Comparison of ENCODE assay signal across 28 mouse cellular contexts in genomic region chr9:67205175-67205574, GRCm38 (mm10).
DNase-seq lines count a peak whose midpoint lies in the region; ATAC-seq and TF ChIP-seq lines count a peak whose summit lies in the region.
"Had no signal": no experiment of that assay in that cellular context is flagged by ENCODE, and none has a peak within 500 bp of the region (broad histone marks: within the 10 kb centered on the region; RNA-seq: fewer than 3 reads in every experiment).

No protein-coding gene starts in this region.

- WGBS in heart, embryonic 10.5 days = 49% methylated on average over 4 of the region's 4 CpGs
- WGBS in heart, adult 2 months = 67% methylated on average over 4 of the region's 4 CpGs
- WGBS in forebrain, embryonic 11.5 days = 76% methylated on average over 4 of the region's 4 CpGs

- DNase-seq in heart, embryonic 10.5 days (ENCODE audit: low spot score) = no peak
- DNase-seq in heart, adult 2 months = no peak
- peak; percentile 25 for DNase-seq in urinary bladder, postnatal 25 days (ENCODE audit: low spot score)
- DNase-seq in urinary bladder, adult 18-20 months (ENCODE audit: low spot score in 2 of 2) = no peak
- DNase-seq in R1 (ENCODE audit: low read depth, low spot score) = peak; percentile 39
- no peak for DNase-seq in forebrain, embryonic 11.5 days (ENCODE audit: low spot score)
- DNase-seq: adrenal gland, adult 2 months; cerebellum, adult 2 months; cerebellum, postnatal 25 days; gastrocnemius, adult 2 months; gastrocnemius, postnatal 36 days; heart, postnatal 14 days; kidney, adult 9 months; kidney, postnatal 14 days; layer of hippocampus, adult 9-11 months; lung, adult 2 months; lung, postnatal 4 days had no signal

- H3K79me2 ChIP-seq in heart, adult 2 months (replicated peaks; ENCODE audit: control insufficient read depth, insufficient read depth, low read length) = no peaks in the 10 kb centered on the region

- no peak overlapping the region for H3K9ac ChIP-seq in heart, adult 2 months (ENCODE audit: low read depth, low read length)
- no peak overlapping the region for H3K9ac ChIP-seq in forebrain, embryonic 11.5 days (ENCODE audit: low read length)
- H3K9ac ChIP-seq: limb, embryonic 15.5 days; liver, embryonic 14.5 days; midbrain, embryonic 13.5 days; neural tube, embryonic 13.5 days had no signal

- intact Hi-C loops in heart, adult 2 months (cut with DNase I) = no loop called here

- no peak for TF ChIP-seq CTCF in heart, adult 2 months (IDR thresholded peaks at IDR 0.05)

- H3K4me3 ChIP-seq in heart, embryonic 10.5 days = no peak overlapping the region
- no peak overlapping the region for H3K4me3 ChIP-seq in heart, adult 2 months
- H3K4me3 ChIP-seq in forebrain, embryonic 11.5 days (ENCODE audit: low read depth, low read length) = no peak overlapping the region
- H3K4me3 ChIP-seq: gastrocnemius, adult 2 months; limb, embryonic 10.5 days; limb, embryonic 15.5 days; midbrain, embryonic 13.5 days; neural tube, embryonic 13.5 days had no signal

- TF ChIP-seq EP300 in heart, adult 2 months (IDR thresholded peaks at IDR 0.05; ENCODE audit: insufficient read depth, low read depth, low read length) = no peak

- H3K36me3 ChIP-seq in heart, embryonic 10.5 days = no peaks in the 10 kb centered on the region
- H3K36me3 ChIP-seq in heart, adult 2 months (ENCODE audit: control insufficient read depth, insufficient read depth, low read length) = no peaks in the 10 kb centered on the region
- no peaks in the 10 kb centered on the region for H3K36me3 ChIP-seq in forebrain, embryonic 11.5 days (ENCODE audit: control insufficient read depth, insufficient read depth, low read length)
- H3K36me3 ChIP-seq: G1E; limb, embryonic 10.5 days; limb, embryonic 15.5 days; midbrain, embryonic 13.5 days; neural tube, embryonic 13.5 days had no signal

- no peaks in the 10 kb centered on the region for H3K9me3 ChIP-seq in heart, embryonic 10.5 days
- no peaks in the 10 kb centered on the region for H3K9me3 ChIP-seq in forebrain, embryonic 11.5 days (ENCODE audit: control insufficient read depth, low read length)
- H3K9me3 ChIP-seq: G1E; limb, embryonic 10.5 days; limb, embryonic 15.5 days; midbrain, embryonic 13.5 days; neural tube, embryonic 13.5 days had no signal

- ATAC-seq in forebrain, embryonic 11.5 days (replicated peaks; ENCODE audit: low FRiP score) = no peak
- no peak for ATAC-seq in megakaryocyte progenitor cell, adult 5-6 weeks (replicated peaks; ENCODE audit: poor library complexity)
- ATAC-seq: activated CD4-positive, CD25-positive, alpha-beta regulatory T cell, adult 4 months; CD4-positive, CD25-positive, alpha-beta regulatory T cell, adult 4 months; forebrain, embryonic 16.5 days; hindbrain, embryonic 16.5 days; midbrain, embryonic 13.5 days had no signal

- H3K27me3 ChIP-seq in heart, embryonic 10.5 days (ENCODE audit: insufficient read depth, poor library complexity, severe bottlenecking) = no peaks in the 10 kb centered on the region
- H3K27me3 ChIP-seq in heart, adult 2 months (ENCODE audit: control insufficient read depth, insufficient read depth, low read length) = no peaks in the 10 kb centered on the region
- H3K27me3 ChIP-seq in forebrain, embryonic 11.5 days (ENCODE audit: control insufficient read depth, insufficient read depth, low read length) = no peaks in the 10 kb centered on the region
- H3K27me3 ChIP-seq: limb, embryonic 15.5 days; midbrain, embryonic 13.5 days; neural tube, embryonic 13.5 days had no signal

- H3K27ac ChIP-seq in heart, embryonic 10.5 days = peak overlapping the region; percentile 50; the same call in 1 of the 2 replicates
- H3K27ac ChIP-seq in heart, adult 2 months = no peak overlapping the region
- H3K27ac ChIP-seq in forebrain, embryonic 11.5 days (ENCODE audit: low read depth, low read length) = no peak overlapping the region
- H3K27ac ChIP-seq: gastrocnemius, adult 2 months; limb, embryonic 10.5 days; limb, embryonic 15.5 days; liver, embryonic 14.5 days; midbrain, embryonic 13.5 days; neural tube, embryonic 13.5 days had no signal

- peaks cover 34% of the 10 kb centered on the region for H3K4me1 ChIP-seq in heart, embryonic 10.5 days
- H3K4me1 ChIP-seq in heart, adult 2 months (ENCODE audit: control insufficient read depth, insufficient read depth, low read length) = no peaks in the 10 kb centered on the region
- peaks cover 2% of the 10 kb centered on the region; the same call in 1 of the 2 replicates for H3K4me1 ChIP-seq in forebrain, embryonic 11.5 days (replicated peaks; ENCODE audit: control insufficient read depth, insufficient read depth, low read length)
- H3K4me1 ChIP-seq: midbrain, embryonic 13.5 days; neural tube, embryonic 13.5 days had no signal

- H3K4me2 ChIP-seq in forebrain, embryonic 11.5 days (ENCODE audit: low read depth, low read length, severe bottlenecking) = no peak overlapping the region
- H3K4me2 ChIP-seq: limb, embryonic 15.5 days; midbrain, embryonic 13.5 days; neural tube, embryonic 13.5 days had no signal

- no peak for TF ChIP-seq POLR2A in heart, adult 2 months (IDR thresholded peaks at IDR 0.05; ENCODE audit: insufficient read depth, low read depth, low read length)

Comparison
In these comparisons a context has a peak if more than half of its experiments do, and no peak if none do; other contexts are left out.
1. DNase-seq: peak in urinary bladder, postnatal 25 days (single experiment) and R1 (single experiment); none in heart, embryonic 10.5 days (single experiment), heart, adult 2 months (0 of 2), urinary bladder, adult 18-20 months (0 of 2) and forebrain, embryonic 11.5 days (single experiment).